Mouse (Mus musculus) hindbrain, embryonic 15.5 days (tissue): Measurements from ENCODE around the gene Cdc73. TPM values are rescaled to one million over a fixed set of nuclear protein-coding genes. Genes with fewer than 3 reads are reported as not detected.
A peak's percentile ranks its signal among the peaks of the same experiment; 100 is the strongest.

Source experiments
- ATAC-seq: fragments of 200-750 bp; cut with Nextera tagmentation; 2 replicates; pipeline ENCODE4 v1.8.0; 2017; ENCODE audit warnings: low read depth, moderate number of reproducible peaks, moderate TSS enrichment; ENCODE audit not compliant: low FRiP score
- H3K27ac ChIP-seq: fragments of 300-500 bp; sonication (generic); replicated peaks from 2 replicates; pipeline ENCODE4 v1.5.1; 2015; ENCODE audit warnings: mild to moderate bottlenecking, inconsistent platforms
- H3K27me3 ChIP-seq: fragments of 300-500 bp; sonication (generic); 2 replicates; pipeline ENCODE4 v1.6.1; 2015; ENCODE audit warnings: control low read depth, inconsistent platforms
- H3K36me3 ChIP-seq: fragments of 300-500 bp; sonication (generic); 2 replicates; pipeline ENCODE4 v1.6.1; 2015; ENCODE audit warnings: control low read depth, inconsistent platforms
- H3K4me1 ChIP-seq: fragments of 300-500 bp; sonication (generic); replicated peaks from 2 replicates; pipeline ENCODE4 v1.6.1; 2015; ENCODE audit warnings: control low read depth, inconsistent platforms
- H3K4me2 ChIP-seq: fragments of 300-500 bp; sonication (generic); 2 replicates; pipeline ENCODE4 v1.6.1; 2015; ENCODE audit warnings: moderate library complexity, mild to moderate bottlenecking, inconsistent platforms
- H3K4me3 ChIP-seq: fragments of 300-500 bp; sonication (generic); 2 replicates; pipeline ENCODE4 v1.5.1; 2015; ENCODE audit warnings: mild to moderate bottlenecking, inconsistent platforms
- H3K9ac ChIP-seq: fragments of 300-500 bp; sonication (generic); 2 replicates; pipeline ENCODE4 v1.6.1; 2015; ENCODE audit warnings: inconsistent platforms
- H3K9me3 ChIP-seq: fragments of 300-500 bp; sonication (generic); 2 replicates; pipeline ENCODE4 v1.6.1; 2016; ENCODE audit warnings: control low read depth, inconsistent platforms
- WGBS: fragments of 180-500 bp; shearing (Covaris S2); methylation state at CpG from one replicate; pipeline ENCODE4 v1.1.7; 2015; 5-methylcytosine and 5-hydroxymethylcytosine counted together
- polyA plus RNA-seq: library from polyadenylated mRNA; unstranded; fragments of >200 nt; fragmentation: Nextera tagmentation; extraction: Ambion mirVana; gene quantifications from 2 replicates; pipeline ENCODE4 v1.2.1, GENCODE M21; 2015

Cdc73 gene
- polyA plus RNA-seq = 18.5 and 19.1 TPM in 2 replicates

DNA sequence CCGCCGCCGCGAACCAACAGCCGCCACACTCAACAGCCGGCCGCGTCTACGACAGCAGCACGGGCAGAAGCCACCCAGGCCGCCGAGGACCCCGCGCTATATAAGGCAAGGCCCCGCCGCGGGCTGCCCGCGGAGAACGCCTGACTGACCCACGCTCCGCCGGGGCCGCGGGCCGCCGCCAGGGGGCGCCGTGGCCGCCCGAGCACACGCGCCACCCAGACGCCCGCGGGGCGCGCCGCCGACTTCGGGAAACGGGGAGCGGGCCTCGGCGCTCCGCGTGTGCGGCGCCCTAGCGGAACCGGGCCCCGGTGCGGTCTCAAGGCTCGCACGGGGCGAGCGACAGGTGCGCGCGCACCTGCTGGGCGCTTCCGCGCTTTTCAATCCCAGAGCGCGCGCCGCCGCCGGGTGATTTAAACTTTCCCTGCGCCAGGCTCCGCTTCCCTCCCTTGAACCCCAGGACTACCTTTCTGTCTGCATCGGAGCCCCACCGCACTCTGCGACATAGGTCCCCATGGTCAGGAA lies at the start of gene Cdc73:
Gene Cdc73 (minus strand): TSS at position 153 of the 522 bp plus-strand sequence.
- H3K4me1 ChIP-seq = peaks cover 24% of the 10 kb centered on the region
- H3K9ac ChIP-seq = peak within 1 kb of the TSS; percentile 70
- ATAC-seq = peak; percentile 99
- peak within 1 kb of the TSS; percentile 88 for H3K4me2 ChIP-seq
- peak within 1 kb of the TSS; percentile 97 for H3K4me3 ChIP-seq
- under 1% methylated on average over 71 of the region's 74 CpGs for WGBS
- peak within 1 kb of the TSS; percentile 87 for H3K27ac ChIP-seq
- peaks cover 3% of the 10 kb centered on the region; the same call in 1 of the 2 replicates for H3K36me3 ChIP-seq
- no peaks in the 10 kb centered on the region for H3K9me3 ChIP-seq
- no peaks in the 10 kb centered on the region for H3K27me3 ChIP-seq

DNA sequence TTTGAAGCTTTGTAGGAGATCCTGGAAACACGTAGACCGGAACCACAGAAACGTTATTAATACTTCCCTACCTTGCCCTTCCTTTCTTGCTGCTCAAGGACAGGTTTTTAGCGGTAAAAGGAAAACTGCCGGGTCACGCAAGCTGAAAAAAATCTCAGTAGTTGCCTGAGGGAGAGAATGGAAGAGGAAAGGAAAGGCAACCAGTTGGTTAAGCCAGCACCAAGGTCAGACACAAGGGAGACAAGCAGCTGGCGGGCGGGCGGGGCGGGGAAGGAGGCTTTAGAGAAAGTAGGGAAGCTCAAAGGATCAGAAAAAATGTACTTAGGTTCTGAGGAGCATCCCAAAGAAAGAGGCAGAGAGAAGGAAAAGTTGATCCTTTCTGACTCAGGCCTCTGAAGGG lies 43.2 kb upstream of the Cdc73 start:
- Histone ChIP-seq H3K27ac (no peak overlapping the region), H3K36me3 (peaks cover 38% of the 10 kb centered on the region), H3K27me3 (no peaks in the 10 kb centered on the region), H3K4me3 (no peak overlapping the region), H3K9ac (no peak overlapping the region), H3K4me1 (peaks cover 4% of the 10 kb centered on the region; the same call in 1 of the 2 replicates), H3K4me2 (no peak overlapping the region), H3K9me3 (no peaks in the 10 kb centered on the region)
- WGBS = 92% methylated on average over 10 of the region's 10 CpGs
- no peak for ATAC-seq

DNA sequence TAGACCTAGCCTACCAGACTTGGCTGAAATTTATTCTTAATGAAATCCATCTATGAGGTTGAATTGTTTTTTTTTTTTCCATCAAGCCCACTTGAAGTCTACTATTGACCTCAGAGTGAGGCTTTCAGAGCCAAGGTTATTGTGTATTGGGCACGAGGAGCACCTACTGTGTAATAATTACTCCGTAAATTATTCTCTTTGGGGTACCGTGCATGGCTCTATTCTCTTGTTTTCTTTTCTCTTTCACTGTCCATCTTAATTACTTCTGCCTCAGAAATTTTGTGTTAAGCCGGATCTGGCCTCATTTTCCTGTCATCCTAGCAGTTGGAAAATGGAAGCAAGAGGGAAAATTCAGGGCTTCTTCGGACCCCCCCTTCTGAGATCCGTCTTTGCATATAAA lies 39.5 kb upstream of the Cdc73 start:
- Histone ChIP-seq H3K9me3 (no peaks in the 10 kb centered on the region), H3K27ac (no peak overlapping the region), H3K4me2 (no peak overlapping the region), H3K4me1 (peaks cover 12% of the 10 kb centered on the region), H3K9ac (no peak overlapping the region), H3K36me3 (peaks cover 30% of the 10 kb centered on the region), H3K27me3 (no peaks in the 10 kb centered on the region), H3K4me3 (no peak overlapping the region)
- ATAC-seq = no peak
- 34% methylated on average over 6 of the region's 6 CpGs for WGBS

DNA sequence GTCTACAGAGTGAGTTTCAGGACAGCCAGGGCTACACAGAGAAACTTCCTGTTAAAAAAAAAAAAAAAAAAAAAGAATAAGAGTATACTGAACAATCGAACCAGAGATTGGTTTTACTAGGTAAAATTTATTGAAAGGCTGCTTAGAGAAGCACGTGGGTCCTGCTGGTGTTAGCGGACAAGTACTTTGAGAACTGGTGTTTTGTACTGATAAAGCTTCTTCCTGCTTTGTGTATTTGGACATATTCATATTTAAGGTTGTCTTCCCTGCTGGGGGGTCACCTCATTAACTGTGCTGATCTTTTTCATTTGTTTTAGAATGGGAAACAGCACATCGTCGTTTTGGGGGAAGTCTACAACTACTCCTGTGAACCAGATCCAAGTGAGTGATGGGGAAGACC lies 38.6 kb upstream of the Cdc73 start:
- no peak overlapping the region for H3K4me3 ChIP-seq
- no peaks in the 10 kb centered on the region for H3K9me3 ChIP-seq
- H3K27me3 ChIP-seq = no peaks in the 10 kb centered on the region
- peaks cover 23% of the 10 kb centered on the region for H3K36me3 ChIP-seq
- H3K9ac ChIP-seq = no peak overlapping the region
- no peak overlapping the region for H3K27ac ChIP-seq
- no peak overlapping the region for H3K4me2 ChIP-seq
- peaks cover 12% of the 10 kb centered on the region for H3K4me1 ChIP-seq
- no peak for ATAC-seq
- WGBS = 88% methylated on average over 5 of the region's 5 CpGs

DNA sequence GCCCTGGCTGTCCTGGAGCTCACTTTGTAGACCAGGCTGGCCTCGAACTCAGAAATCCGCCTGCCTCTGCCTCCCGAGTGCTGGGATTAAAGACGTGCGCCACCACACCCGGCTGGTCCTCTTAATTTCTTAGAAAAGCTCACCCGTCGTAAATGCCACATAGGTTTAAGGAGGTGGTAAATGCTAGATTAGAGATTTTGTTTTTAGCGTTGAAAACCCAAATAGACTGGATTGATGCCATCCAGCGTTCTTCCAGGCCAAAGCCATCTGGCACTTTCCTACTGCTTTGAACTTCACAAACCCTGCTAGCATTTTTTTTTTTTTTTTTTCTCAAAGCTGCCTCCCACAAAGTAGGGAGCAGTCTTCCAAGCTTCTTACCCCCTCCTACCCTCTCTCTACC lies 37.9 kb upstream of the Cdc73 start:
- Histone ChIP-seq H3K4me1 (peaks cover 12% of the 10 kb centered on the region), H3K4me2 (peak overlapping the region; percentile 63), H3K36me3 (peaks cover 17% of the 10 kb centered on the region), H3K27ac (no peak overlapping the region), H3K4me3 (peak overlapping the region; percentile 75; the same call in 1 of the 2 replicates), H3K27me3 (no peaks in the 10 kb centered on the region), H3K9me3 (no peaks in the 10 kb centered on the region), H3K9ac (no peak overlapping the region)
- ATAC-seq = no peak
- WGBS = 88% methylated on average over 10 of the region's 10 CpGs

DNA sequence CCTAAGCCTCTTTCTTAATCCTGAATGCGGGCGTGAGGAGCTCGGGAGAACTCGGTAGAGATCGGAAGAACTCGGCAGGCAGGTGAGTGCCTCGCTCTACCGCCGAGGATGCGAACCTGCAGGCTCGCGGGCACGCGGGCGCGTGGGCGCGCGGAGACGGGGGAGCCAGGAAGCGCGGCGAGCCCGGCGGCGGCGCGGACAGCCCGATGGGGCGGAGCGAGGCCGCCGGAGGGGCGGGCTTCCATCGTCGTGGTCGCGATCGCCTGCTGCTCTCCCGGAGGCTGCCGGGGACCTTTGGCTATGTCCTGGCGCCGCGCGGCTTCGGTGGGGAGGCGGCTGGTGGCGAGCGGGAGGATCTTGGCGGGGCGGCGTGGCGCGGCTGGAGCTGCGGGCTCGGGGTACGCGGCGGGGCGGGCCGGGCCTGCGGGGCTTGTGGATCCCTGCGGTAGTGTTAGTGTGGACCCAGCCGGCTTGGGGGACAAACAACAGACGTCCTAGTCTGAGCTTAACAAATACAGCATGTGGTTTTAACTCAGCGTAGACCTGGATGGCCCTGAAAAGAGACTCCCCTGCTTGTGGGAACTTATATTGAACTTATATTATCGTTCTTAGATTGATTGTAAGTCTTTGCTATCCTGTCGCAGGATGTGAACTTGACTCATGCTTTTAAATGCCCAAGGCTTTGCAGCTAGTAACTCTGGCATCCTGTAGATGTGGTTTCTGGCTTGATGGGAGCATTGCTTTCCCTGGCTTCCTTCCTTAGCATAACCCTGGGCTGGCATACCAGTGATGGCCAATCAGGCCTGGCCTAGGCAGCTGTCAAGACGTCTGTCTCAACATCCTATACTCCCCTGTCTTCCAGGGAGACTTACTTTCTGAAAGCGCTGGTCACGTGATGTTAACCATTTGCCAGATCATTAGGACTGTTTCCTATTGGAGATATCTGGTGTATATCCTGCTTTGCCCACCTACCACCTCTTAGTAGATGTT lies 37.0 kb upstream of the Cdc73 start:
- Histone ChIP-seq H3K9ac (peak overlapping the region; percentile 82), H3K4me2 (peak overlapping the region; percentile 63), H3K27ac (peak overlapping the region; percentile 93), H3K36me3 (peaks cover 10% of the 10 kb centered on the region), H3K9me3 (no peaks in the 10 kb centered on the region), H3K4me3 (peak overlapping the region; percentile 75), H3K27me3 (no peaks in the 10 kb centered on the region), H3K4me1 (peaks cover 12% of the 10 kb centered on the region)
- peak; percentile 95 for ATAC-seq
- WGBS = 1% methylated on average over 51 of the region's 71 CpGs

DNA sequence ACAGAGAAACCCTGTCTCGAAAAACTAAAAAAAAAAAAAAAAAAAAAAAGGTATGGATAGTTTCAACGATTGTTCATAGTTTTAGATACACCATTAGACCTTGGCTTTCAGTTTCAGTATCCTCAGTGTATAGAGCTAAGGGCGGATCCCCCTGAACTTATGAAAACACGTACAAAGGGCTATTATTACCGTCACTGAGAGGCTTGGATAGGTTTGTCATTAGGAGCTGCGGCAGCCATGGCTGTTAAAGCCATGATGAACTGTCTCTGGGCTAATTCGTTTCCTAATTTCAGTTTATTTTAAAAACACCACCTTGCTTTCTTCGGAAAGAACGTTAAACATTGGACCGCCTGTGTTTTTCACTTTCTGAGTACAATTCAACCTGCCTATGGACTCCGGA lies 36.1 kb upstream of the Cdc73 start:
- peaks cover 6% of the 10 kb centered on the region for H3K36me3 ChIP-seq
- H3K27ac ChIP-seq = peak overlapping the region; percentile 93
- H3K27me3 ChIP-seq = no peaks in the 10 kb centered on the region
- WGBS = 22% methylated on average over 11 of the region's 11 CpGs
- no peaks in the 10 kb centered on the region for H3K9me3 ChIP-seq
- H3K9ac ChIP-seq = peak overlapping the region; percentile 82
- peak overlapping the region; percentile 75 for H3K4me3 ChIP-seq
- H3K4me2 ChIP-seq = peak overlapping the region; percentile 63
- H3K4me1 ChIP-seq = peaks cover 12% of the 10 kb centered on the region
- ATAC-seq = peak; percentile 20

DNA sequence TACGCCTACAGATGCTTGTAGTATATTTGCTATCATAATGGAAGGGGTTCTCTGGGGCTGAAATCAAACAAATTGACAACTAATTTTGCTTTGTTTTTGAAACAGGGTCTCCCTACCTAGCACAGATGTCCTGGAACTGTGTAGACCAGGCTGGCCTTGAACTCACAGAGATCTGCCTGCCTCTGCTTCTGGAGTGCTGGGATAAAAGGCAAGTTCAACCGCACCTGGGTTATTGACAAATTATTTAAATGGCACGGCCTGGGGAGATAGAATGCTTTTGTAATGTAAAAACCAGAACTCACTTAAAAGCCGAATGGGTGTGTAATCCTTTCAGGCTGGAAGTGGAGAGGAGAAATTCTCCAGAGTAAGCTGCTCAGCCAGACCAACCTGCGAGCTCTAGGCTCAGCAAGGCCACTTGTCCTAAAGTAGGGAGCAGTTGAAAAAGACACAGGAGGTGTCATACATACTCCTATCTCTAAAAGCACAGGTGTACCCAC lies 31.3 kb upstream of the Cdc73 start:
- Histone ChIP-seq H3K27ac (no peak overlapping the region), H3K36me3 (no peaks in the 10 kb centered on the region), H3K4me3 (no peak overlapping the region), H3K9ac (no peak overlapping the region), H3K4me2 (no peak overlapping the region), H3K9me3 (no peaks in the 10 kb centered on the region), H3K4me1 (no peaks in the 10 kb centered on the region), H3K27me3 (no peaks in the 10 kb centered on the region)
- 76% methylated on average over 5 of the region's 5 CpGs for WGBS
- no peak for ATAC-seq

DNA sequence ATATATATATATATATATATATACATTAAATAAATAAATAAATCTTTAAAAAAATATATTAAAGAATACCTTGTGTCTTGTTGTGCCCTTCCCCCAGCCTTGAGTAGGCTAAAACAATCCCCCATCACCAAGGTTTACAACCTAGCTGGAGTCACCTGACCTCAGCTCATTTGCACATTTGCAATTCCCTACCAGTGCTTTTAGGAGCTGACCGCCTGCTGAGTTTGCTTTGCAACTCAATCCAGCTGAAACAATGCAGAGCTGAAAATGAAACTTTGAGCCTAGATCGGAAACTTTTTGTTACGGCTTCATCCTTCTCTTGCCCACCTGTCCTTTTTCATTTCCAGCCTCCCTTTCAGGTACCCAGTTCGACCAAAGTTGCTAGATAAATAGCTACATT lies 29.0 kb upstream of the Cdc73 start:
- no peaks in the 10 kb centered on the region for H3K9me3 ChIP-seq
- ATAC-seq = no peak
- no peak overlapping the region for H3K27ac ChIP-seq
- H3K4me3 ChIP-seq = no peak overlapping the region
- no peaks in the 10 kb centered on the region for H3K36me3 ChIP-seq
- H3K4me1 ChIP-seq = no peaks in the 10 kb centered on the region
- H3K27me3 ChIP-seq = no peaks in the 10 kb centered on the region
- H3K4me2 ChIP-seq = no peak overlapping the region
- 30% methylated on average over 4 of the region's 4 CpGs for WGBS
- H3K9ac ChIP-seq = no peak overlapping the region

DNA sequence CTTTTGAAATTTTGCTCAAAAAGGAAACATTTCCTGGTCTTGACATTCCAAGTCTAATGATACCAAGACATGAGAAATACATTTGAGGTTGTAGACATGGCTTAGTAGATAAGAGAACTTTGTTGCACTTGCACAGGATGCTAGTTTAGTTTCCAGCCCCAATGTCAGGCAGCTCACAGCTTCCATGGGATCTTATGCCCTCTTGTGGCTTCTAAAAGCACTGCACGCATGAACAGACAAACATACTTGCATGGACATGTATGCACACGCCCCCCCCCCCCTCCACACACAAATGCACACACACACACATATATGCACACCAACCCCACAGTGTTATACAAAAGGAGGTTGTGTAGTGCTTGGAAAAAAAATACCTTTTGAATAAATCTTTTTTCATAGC lies 28.2 kb upstream of the Cdc73 start:
- H3K4me2 ChIP-seq = no peak overlapping the region
- no peak for ATAC-seq
- H3K4me3 ChIP-seq = no peak overlapping the region
- H3K27ac ChIP-seq = no peak overlapping the region
- H3K36me3 ChIP-seq = no peaks in the 10 kb centered on the region
- H3K4me1 ChIP-seq = no peaks in the 10 kb centered on the region
- H3K9me3 ChIP-seq = no peaks in the 10 kb centered on the region
- no peaks in the 10 kb centered on the region for H3K27me3 ChIP-seq
- 72% methylated on average over 2 of the region's 2 CpGs for WGBS
- H3K9ac ChIP-seq = no peak overlapping the region

DNA sequence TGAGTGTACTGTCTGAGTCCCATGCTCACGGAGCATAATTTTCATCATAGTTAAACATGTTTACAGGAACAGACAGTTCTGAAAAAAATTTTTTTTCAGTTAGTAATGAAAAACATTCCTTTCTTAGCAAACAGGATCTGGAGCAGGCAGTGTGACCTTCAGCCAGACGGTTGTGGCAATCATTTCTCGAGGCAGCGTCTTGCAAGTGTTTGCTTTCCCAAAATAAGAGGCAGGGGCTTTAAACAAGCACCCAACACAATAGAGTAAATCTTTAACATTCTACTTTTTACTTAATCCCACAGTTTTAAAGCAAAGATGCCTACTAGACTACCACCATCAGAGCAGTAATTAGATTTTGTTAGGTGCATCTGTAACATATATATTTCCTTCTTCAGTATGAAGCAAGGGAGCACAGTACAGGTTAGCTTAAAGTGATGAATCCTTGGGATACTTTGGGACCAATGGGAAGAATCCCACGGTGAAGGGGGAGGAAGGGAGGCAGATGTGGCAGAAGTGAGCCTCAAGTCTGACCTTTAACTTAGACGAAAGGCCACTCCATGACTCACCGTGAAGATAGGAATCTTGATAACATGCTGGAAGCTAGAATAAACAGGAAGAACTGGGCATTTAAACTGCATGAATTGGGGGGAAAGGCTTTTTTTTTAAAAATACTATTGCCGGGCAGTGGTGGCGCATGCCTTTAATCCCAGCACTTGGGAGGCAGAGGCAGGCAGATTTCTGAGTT lies 25.2 kb upstream of the Cdc73 start:
- H3K4me2 ChIP-seq = no peak overlapping the region
- no peak overlapping the region for H3K27ac ChIP-seq
- H3K4me1 ChIP-seq = no peaks in the 10 kb centered on the region
- no peaks in the 10 kb centered on the region for H3K9me3 ChIP-seq
- no peaks in the 10 kb centered on the region for H3K27me3 ChIP-seq
- H3K9ac ChIP-seq = no peak overlapping the region
- no peaks in the 10 kb centered on the region for H3K36me3 ChIP-seq
- no peak overlapping the region for H3K4me3 ChIP-seq
- 81% methylated on average over 9 of the region's 9 CpGs for WGBS
- ATAC-seq = no peak
